Mouse (Mus musculus) adrenal gland, postnatal 4 days (tissue): Measurements from ENCODE around the gene Mmp20. TPM values are rescaled to one million over a fixed set of nuclear protein-coding genes. Genes with fewer than 3 reads are reported as not detected.

Experiments used
- DNase-seq, 2 experiments: peaks; one replicate each; pipeline ENCODE4 v3.0.0; 2021 to 2022; ENCODE audit warnings: low spot score in 2 of 2, mixed read lengths in 2 of 2
- long read RNA-seq, 2 experiments: library from polyadenylated mRNA; stranded (forward); transcript quantifications; one replicate each; pipeline ENCODE4 v2.0.0; 2021
- total RNA-seq, 2 experiments: library from RNA; stranded (reverse); gene quantifications; 2 replicates each; pipeline ENCODE4 v1.2.3; 2021

Mmp20 gene
- total RNA-seq, result not detected
- long read RNA-seq, experiment 1, result 0 reads
- long read RNA-seq, experiment 2, result 0 reads

GRCm38 (mm10) chr9:7627931-7628330 is at the start of gene Mmp20:
Mmp20 (plus strand) TSS chr9:7628231.
- no peak for DNase-seq

GRCm38 (mm10) chr9:7590063-7590462 is 38.0 kb upstream of the Mmp20 start:
- DNase-seq, result no peak

- DNase-seq, result no peak
Observed at GRCm38 (mm10) chr9:7593272-7593812, 34.7 kb upstream of the Mmp20 start.

DNA sequence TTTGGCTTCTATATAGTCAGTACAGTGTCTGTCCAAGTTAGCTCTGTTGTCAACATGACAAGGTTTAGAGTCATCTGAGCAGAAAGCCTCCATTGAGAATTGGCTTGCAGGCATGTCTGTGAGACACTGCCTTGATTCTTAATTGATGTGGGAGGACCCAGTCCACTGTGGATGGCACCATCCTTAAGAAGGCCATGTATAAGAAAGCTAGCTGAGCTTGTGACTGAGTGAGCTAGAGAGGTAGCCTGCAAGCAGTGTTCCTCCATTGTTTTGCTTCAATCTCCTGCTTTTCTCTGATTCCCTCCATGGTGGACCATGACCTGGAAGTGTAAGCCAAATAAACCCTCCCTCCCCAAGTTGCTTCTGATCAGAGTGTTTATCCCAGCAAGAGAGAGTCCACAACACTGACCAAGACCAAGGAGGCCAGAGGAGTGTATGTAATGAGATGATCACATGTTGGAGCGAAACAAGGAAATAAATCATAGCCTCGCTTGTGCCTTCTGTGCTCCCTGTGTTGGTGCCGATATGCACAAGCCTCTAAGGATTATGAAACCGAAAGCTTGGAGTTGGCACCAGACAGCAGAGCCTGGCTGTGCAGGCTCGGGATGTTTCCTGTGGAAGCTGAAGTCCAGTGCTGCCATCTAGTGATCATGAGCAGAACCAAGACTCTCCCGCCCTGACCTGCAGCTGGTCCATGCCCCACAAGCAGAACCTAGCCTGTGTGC is 33.1 kb upstream of the Mmp20 start:
- DNase-seq, result peak; percentile 31 to 61

DNA sequence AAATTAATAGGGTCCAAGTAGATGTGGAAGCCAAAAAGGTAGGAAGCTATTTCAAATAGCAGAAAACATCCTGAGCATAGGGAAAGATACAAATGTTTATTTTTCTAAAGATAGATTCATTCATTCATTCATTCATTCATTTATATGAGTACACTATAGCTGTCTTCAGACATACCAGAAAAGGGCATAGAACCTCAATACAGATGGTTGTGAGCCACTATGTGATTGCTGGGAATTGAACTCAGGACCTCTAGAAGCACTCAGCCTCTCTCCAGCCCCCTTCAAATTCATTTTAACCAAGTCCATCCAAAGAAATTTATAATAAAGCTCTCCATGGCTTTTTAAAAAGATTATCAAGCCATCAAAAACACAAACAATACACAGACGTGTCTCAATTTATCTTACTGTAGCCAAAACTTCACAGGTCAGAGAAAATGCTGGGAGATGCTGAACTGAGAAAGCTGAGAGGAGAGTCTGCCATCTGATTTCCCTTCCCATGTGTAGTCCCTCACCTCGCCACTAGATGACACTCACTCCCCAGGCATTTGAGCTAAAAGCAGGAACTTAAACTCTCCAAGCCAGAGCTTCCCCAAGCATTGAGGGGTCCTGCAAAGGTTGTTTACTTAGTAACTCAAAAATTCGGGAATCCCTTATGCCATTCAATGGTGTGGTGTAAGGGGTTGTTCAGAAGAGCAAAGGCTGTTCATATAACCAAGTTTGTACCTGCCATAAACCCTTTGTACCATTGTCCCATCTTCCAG is 24.9 kb upstream of the Mmp20 start:
- DNase-seq, result peak; percentile 12 to 51

DNA sequence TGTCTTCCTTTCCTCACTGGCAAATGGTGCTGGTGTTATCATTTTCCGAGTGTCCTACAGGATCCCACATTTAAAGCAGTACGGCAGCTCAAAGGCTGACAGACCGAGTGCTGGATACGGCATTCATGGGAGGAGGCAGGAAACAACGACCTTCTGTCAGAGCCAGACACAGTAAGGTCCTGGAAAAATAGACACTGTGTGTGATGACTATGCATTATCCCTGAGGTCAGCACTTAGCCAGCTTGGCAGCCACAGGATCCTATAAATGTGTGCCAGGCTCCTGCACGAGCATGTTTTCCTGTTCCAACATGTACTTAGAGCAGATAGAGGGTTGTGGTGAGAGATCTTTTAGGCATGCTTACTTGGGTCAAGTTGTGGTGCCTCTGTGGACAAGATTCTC is 24.0 kb upstream of the Mmp20 start:
- no peak for DNase-seq

GRCm38 (mm10) chr9:7605638-7606037 is 22.4 kb upstream of the Mmp20 start:
- no peak for DNase-seq

- no peak for DNase-seq
Observed at GRCm38 (mm10) chr9:7622582-7622981, 5.4 kb upstream of the Mmp20 start.

DNA sequence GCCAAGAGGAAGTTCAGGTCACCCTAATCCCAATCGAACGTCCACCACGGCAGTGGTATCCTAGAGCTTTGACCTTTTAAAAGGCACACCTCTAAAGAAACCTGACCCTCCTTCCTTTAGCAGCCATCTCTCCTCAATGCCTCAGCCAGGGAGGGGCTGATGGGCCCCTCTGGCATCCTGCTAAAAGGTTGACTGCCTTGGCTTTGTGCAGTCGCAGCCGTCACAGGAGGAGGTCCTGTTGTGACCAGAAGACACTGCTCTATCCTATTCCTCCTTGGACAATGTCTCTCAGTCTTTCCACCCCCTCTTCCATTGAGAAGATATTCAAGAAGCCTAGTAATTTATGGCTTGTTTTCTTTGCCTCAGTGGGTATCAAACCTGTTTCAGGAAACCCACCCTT is 5.9 kb downstream of the Mmp20 start:
- no peak for DNase-seq

GRCm38 (mm10) chr9:7647901-7648300 is 19.9 kb downstream of the Mmp20 start:
- DNase-seq, result no peak

GRCm38 (mm10) chr9:7650397-7651180 is 22.6 kb downstream of the Mmp20 start:
- no peak for DNase-seq

GRCm38 (mm10) chr9:7652351-7653085 is 24.5 kb downstream of the Mmp20 start:
- DNase-seq, result no peak

DNA sequence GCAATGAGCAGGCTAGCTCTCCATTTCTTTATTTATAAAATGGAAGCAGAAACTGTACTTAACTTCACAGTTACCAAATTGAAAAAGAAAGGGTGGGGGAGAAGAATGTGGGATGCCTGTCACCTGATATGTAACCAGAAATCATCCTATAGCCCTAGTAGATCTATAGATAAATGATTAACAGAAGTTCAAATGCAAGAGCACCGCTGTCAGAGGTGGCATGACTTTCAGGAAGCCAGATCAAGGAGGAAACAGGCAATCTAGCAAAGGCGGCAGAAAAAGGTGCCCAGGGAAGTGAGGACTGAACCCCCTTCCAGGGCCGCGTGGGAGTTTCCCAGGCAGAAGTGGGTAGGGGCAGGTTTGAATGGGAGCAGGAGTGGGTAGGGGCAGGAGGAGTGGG is 29.9 kb downstream of the Mmp20 start:
- no peak for DNase-seq

GRCm38 (mm10) chr9:7659469-7660020 is 31.5 kb downstream of the Mmp20 start:
- DNase-seq, result no peak

GRCm38 (mm10) chr9:7661371-7661770 is 33.3 kb downstream of the Mmp20 start:
- DNase-seq, result no peak

DNA sequence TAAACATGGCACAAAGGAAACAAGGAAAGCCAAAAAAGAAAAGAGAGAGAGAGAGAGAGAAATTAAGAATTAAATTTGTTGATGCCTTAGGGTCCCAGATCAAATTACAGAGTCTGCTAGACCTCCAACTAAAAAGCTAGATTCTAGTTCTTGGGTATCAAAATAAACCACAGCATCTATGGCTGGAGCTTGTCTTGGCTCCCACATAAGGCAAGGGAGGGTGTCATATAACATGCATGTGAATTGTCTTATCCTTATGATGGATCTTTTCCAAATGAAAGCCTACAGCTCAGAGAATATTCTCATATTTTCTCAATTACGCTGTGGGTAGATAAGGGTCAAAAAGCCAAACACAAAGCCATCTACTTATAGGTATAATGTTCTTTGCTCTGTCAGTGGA is 41.6 kb downstream of the Mmp20 start:
- DNase-seq, result no peak

- DNase-seq, result no peak
Observed at GRCm38 (mm10) chr9:7672985-7673384, 45.0 kb downstream of the Mmp20 start.

- no peak for DNase-seq
Observed at GRCm38 (mm10) chr9:7678154-7678837, 50.3 kb downstream of the Mmp20 start.

DNA sequence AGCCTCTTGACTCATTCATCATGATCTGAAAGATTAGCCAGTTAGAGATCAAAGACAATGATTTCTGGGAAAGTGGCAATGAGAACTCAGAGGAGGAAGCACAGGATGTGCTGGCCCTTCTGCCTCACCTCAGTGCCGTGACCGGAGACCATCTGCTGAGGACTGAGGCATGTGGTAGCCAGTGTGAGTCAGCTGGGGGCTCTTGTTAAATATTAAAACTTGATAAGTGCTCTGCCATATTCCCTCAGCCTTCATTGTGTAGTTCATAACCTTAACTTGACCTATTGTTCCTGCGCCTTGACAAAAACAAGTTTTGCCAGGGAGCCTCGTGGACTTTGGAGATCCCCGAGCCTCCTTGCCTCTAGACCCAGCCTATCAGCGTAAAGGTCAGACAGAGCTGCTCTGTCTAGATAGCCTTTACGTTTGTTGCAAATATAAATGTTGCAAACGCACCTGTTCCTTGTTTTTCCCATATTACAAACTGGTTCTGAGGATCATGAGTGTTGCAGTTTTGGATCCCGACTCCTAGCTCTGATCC is 54.1 kb downstream of the Mmp20 start:
- no peak for DNase-seq

GRCm38 (mm10) chr9:7686024-7686423 is 58.0 kb downstream of the Mmp20 start:
- no peak for DNase-seq
